23 mouse cellular contexts compared by ENCODE assay signal in the genomic region with DNA sequence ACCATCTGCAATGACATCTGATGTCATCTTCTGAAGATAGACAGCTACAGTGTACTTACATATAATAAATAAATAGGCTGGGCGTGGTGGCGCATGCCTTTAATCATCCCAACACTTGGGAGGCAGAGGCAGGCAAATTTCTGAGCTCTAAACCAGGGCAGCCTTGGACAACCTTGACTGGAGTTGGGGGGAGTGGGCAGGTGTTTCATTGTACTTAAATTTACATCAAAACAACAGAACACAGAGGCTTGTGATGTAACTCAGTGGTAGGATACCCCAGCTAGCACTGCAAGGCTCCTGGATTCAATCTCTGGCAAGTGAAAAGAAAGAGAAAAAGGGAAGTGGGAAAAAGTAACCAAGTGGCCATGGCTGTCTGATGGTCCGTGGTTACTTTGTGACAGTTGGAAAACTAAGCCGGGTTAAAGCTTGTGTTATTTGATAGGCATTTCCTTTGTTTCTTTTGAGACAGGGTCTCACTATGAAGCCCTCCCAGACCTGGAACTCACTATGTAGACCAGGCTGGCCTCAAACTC. TPM values are rescaled to one million over a fixed set of nuclear protein-coding genes. Genes with fewer than 3 reads are reported as not detected.
DNase-seq lines count a peak whose midpoint lies in the region; ATAC-seq and TF ChIP-seq lines count a peak whose summit lies in the region.
"Had no signal": no experiment of that assay in that cellular context is flagged by ENCODE, and none has a peak within 500 bp of the region (broad histone marks: within the 10 kb centered on the region; RNA-seq: fewer than 3 reads in every experiment).

No protein-coding gene starts in this region.

- peak; percentile 82 for ATAC-seq in common myeloid progenitor, adult 5-6 weeks (replicated peaks; ENCODE audit: low read depth, poor library complexity, severe bottlenecking)
- ATAC-seq in megakaryocyte progenitor cell, adult 5-6 weeks (replicated peaks; ENCODE audit: poor library complexity) = peak; percentile 62
- ATAC-seq: activated CD4-positive, CD25-positive, alpha-beta regulatory T cell, adult 4 months; hindbrain, postnatal 0 days had no signal

- no peak for TF ChIP-seq RAD21 in MEL (IDR thresholded peaks at IDR 0.05; ENCODE audit: low read depth, low read length)

- peak; percentile 4 for DNase-seq in thymus, postnatal 4 days
- no peak for DNase-seq in thymus, adult 18-20 months
- peak; percentile 54 for DNase-seq in MEL (ENCODE audit: low read depth, low spot score)
- DNase-seq in kidney, adult 9 months = no peak
- DNase-seq in layer of hippocampus, postnatal 10 days (ENCODE audit: low spot score in 2 of 2) = no peak
- no peak for DNase-seq in right cerebral cortex, postnatal 36 days (ENCODE audit: low spot score in 2 of 2)
- DNase-seq: adrenal gland, postnatal 14 days; cerebellum, adult 11-12 months; cerebellum, adult 9-10 months; cerebellum, postnatal 25 days; gastrocnemius, adult 2 months; gastrocnemius, postnatal 36 days; heart, postnatal 36 days; kidney, adult 11 months had no signal

- 0 out of 4 replicates have a peak, but pooled peaks cover 0 to 12% of the 10 kb centered on the region in 2 experiments for H3K4me1 ChIP-seq in MEL (ENCODE audit: control insufficient read depth in 1 of 2, insufficient read depth in 2 of 2, low read length in 2 of 2)
- H3K4me1 ChIP-seq: embryonic facial prominence, embryonic 10.5 days had no signal

- no peak overlapping the region for H3K9ac ChIP-seq in MEL (ENCODE audit: control insufficient read depth, low read depth, low read length, poor library complexity, severe bottlenecking)
- H3K9ac ChIP-seq: forebrain, embryonic 13.5 days; forebrain, postnatal 0 days; heart, embryonic 13.5 days; hindbrain, embryonic 12.5 days had no signal

- TF ChIP-seq CTCF in MEL (IDR thresholded peaks at IDR 0.05 in 2 of 3, conservative IDR thresholded peaks at IDR 0.05 in 1 of 3; ENCODE audit: control insufficient read depth in 1 of 3, insufficient read depth in 1 of 3, low read depth in 2 of 3, low read length in 3 of 3, poor library complexity in 1 of 3, severe bottlenecking in 1 of 3) = no peak

- no peaks in the 10 kb centered on the region for H3K27me3 ChIP-seq in MEL (ENCODE audit: control insufficient read depth in 1 of 2, insufficient read depth in 2 of 2, low read length in 2 of 2)
- H3K27me3 ChIP-seq: forebrain, embryonic 13.5 days; heart, embryonic 13.5 days; hindbrain, embryonic 12.5 days had no signal

- no peaks in the 10 kb centered on the region for H3K9me3 ChIP-seq in MEL (replicated peaks; ENCODE audit: insufficient read depth, low read length)
- H3K9me3 ChIP-seq: embryonic facial prominence, embryonic 10.5 days; forebrain, embryonic 13.5 days; heart, embryonic 13.5 days; hindbrain, embryonic 12.5 days had no signal

- no peaks in the 10 kb centered on the region; a peak in 2 of 4 replicates for H3K36me3 ChIP-seq in MEL (ENCODE audit: control insufficient read depth in 1 of 2, insufficient read depth in 2 of 2, low read length in 2 of 2)

- TF ChIP-seq EP300 in MEL (IDR thresholded peaks at IDR 0.05; ENCODE audit: low read depth in 1 of 2, low read length in 2 of 2) = no peak

- no peak overlapping the region for H3K27ac ChIP-seq in MEL (ENCODE audit: control insufficient read depth, low read depth, low read length)
- H3K27ac ChIP-seq: embryonic facial prominence, embryonic 10.5 days; forebrain, embryonic 13.5 days; gastrocnemius, adult 2 months; heart, embryonic 13.5 days; hindbrain, embryonic 12.5 days; hindbrain, postnatal 0 days had no signal

- H3K4me3 ChIP-seq in MEL (ENCODE audit: control insufficient read depth in 1 of 2, insufficient read depth in 1 of 2, low read depth in 2 of 2, low read length in 2 of 2) = no peak overlapping the region
- H3K4me3 ChIP-seq: embryonic facial prominence, embryonic 10.5 days; forebrain, embryonic 13.5 days; gastrocnemius, adult 2 months; heart, embryonic 13.5 days; hindbrain, embryonic 12.5 days had no signal

- TF ChIP-seq POLR2A in MEL (IDR thresholded peaks at IDR 0.05; ENCODE audit: control insufficient read depth in 1 of 2, insufficient read depth in 1 of 2, low read depth in 1 of 2, low read length in 2 of 2, poor library complexity in 1 of 2) = no peak

- no peaks in the 10 kb centered on the region for H3K79me2 ChIP-seq in MEL (ENCODE audit: control insufficient read depth, insufficient read depth, low read length, poor library complexity)

TF ChIP-seq in MEL, 35 proteins besides CTCF, POLR2A, EP300 and RAD21:
- TF ChIP-seq SMC3 (IDR thresholded peaks at IDR 0.05; ENCODE audit: low read depth, low read length) = no peak
- TF ChIP-seq TAL1 (IDR thresholded peaks at IDR 0.05; ENCODE audit: low read length) = no peak
- no peak for TF ChIP-seq MXI1 (IDR thresholded peaks at IDR 0.05; ENCODE audit: low read depth, low read length)
- TF ChIP-seq ELF1 (IDR thresholded peaks at IDR 0.05; ENCODE audit: low read depth, low read length) = no peak

RNA-seq across cellular contexts. Expression of gene Golph3, which starts 46.1 kb away (rescaled TPM):
- 99.2 and 113 TPM in 2 replicates for total RNA-seq in MEL (2012; rRNA removed)
- polyA plus RNA-seq in MEL (2012; ENCODE audit: insufficient read depth in 1 of 2, insufficient read length in 2 of 2, low read depth in 1 of 2, low replicate concordance in 2 of 2, missing spikeins in 1 of 2) = 100 to 1,000 TPM in 1 of 2 experiments, 10 to 100 TPM in 1; 81.1 to 149 TPM
- total RNA-seq in common myeloid progenitor, adult 5-6 weeks (2017) = 98.9 and 99.8 TPM in 2 replicates
- 110 and 118 TPM in 2 replicates for total RNA-seq in megakaryocyte progenitor cell, adult 5-6 weeks (2015)
- total RNA-seq in megakaryocyte progenitor cell, adult 5-6 weeks (2017) = 86.6 and 94.4 TPM in 2 replicates
- total RNA-seq in layer of hippocampus, postnatal 10 days (2021) = 10 to 100 TPM; 89.5 to 92.4 TPM

RNA-seq across cellular contexts. Expression of gene 1810049J17Rik, which starts 46.5 kb away (rescaled TPM):
- 17.9 and 23.9 TPM in 2 replicates for total RNA-seq in MEL (2012; rRNA removed)
- polyA plus RNA-seq in MEL (2012; ENCODE audit: insufficient read depth in 1 of 2, insufficient read length in 2 of 2, low read depth in 1 of 2, low replicate concordance in 2 of 2, missing spikeins in 1 of 2) = not detected
- 1.1 TPM in 1 of 2 replicates, not detected in the other for total RNA-seq in common myeloid progenitor, adult 5-6 weeks (2017)
- total RNA-seq in megakaryocyte progenitor cell, adult 5-6 weeks (2015) = not detected in 2 replicates
- 0.58 TPM in 1 of 2 replicates, not detected in the other for total RNA-seq in megakaryocyte progenitor cell, adult 5-6 weeks (2017)
- 1 to 10 TPM in 1 of 2 experiments, under 1 TPM in 1; 0.91 to 1.7 TPM for total RNA-seq in layer of hippocampus, postnatal 10 days (2021)
- total RNA-seq: forebrain, postnatal 0 days; gastrocnemius, adult 2 months; gastrocnemius, postnatal 36 days; hindbrain, postnatal 0 days had no signal
- polyA plus RNA-seq: activated CD4-positive, CD25-positive, alpha-beta regulatory T cell, adult 4 months; embryonic facial prominence, embryonic 10.5 days; forebrain, embryonic 13.5 days had no signal

Comparison
In these comparisons a context has a peak if more than half of its experiments do, and no peak if none do; other contexts are left out.
1. DNase-seq: peak in thymus, postnatal 4 days (single experiment) and MEL (single experiment); none in thymus, adult 18-20 months (0 of 2), kidney, adult 9 months (single experiment), layer of hippocampus, postnatal 10 days (0 of 2) and right cerebral cortex, postnatal 36 days (0 of 2).